Mouse (Mus musculus): Measurements from ENCODE around the gene Adamts14. TPM values are rescaled to one million over a fixed set of nuclear protein-coding genes. Genes with fewer than 3 reads are reported as not detected.
A peak's percentile ranks its signal among the peaks of the same experiment; 100 is the strongest.

Gene Adamts14
- polyA plus RNA-seq, 1 experiment from 2014 or later, result 0.27 TPM

DNA sequence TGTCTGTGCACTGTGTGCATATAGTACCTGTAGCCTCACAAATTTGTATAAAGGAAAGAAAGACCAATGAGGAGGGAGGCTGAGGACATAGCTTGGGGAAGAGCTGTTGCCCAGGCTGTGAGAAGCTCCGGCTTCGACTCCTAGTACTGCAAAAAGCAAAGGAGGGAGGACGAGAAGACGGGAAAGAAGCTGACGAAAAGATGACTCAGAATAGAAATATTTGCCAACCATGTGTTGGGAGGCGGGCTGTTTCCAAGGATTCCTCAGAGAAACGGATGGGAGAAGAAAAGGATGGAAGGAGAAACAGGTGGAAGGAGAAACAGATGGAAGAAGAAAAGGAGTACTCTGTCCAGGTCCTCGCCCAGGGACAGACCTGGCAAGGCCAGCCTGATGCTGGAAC is 21.0 kb upstream of the Adamts14 start:
- Histone ChIP-seq H3K27me3 (ENCODE audit: poor library complexity, severe bottlenecking) (no peaks in the 10 kb centered on the region), H3K36me3 (replicated peaks) (no peaks in the 10 kb centered on the region), H3K4me1 (peaks cover 5% of the 10 kb centered on the region; the same call in 1 of the 2 replicates), H3K27ac (no peak overlapping the region), H3K4me3 (no peak overlapping the region), H3K9me3 (no peaks in the 10 kb centered on the region)
- DNase-seq (ENCODE audit: extremely low spot score, low spot score), result no peak
- 88% methylated on average over 8 of the region's 8 CpGs for WGBS

DNA sequence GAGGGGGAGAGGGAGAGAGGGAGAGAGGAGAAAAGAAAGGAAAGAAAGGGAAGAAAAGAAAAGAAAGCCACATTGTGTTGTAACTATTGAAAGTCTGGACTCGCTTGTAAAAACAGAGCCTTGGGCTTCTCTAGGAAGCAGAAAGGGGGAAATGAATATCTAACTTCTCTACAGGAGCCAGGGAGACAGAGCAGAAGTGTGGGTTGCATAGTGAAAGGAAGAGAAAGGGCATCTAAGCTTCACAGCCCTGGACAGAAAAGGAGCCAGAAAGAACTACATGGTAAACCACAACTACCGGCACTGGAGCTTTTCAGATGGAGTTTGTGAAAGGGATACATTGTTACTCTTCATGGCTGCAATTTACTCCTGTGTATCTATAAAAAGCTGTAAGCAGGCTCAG is 17.2 kb upstream of the Adamts14 start:
- Histone ChIP-seq H3K36me3 (replicated peaks) (no peaks in the 10 kb centered on the region), H3K9me3 (no peaks in the 10 kb centered on the region), H3K4me3 (no peak overlapping the region), H3K27ac (no peak overlapping the region), H3K4me1 (peaks cover 11% of the 10 kb centered on the region; the same call in 1 of the 2 replicates), H3K27me3 (ENCODE audit: poor library complexity, severe bottlenecking) (no peaks in the 10 kb centered on the region)
- 56% methylated on average over 2 of the region's 2 CpGs for WGBS
- no peak for DNase-seq (ENCODE audit: extremely low spot score, low spot score)

DNA sequence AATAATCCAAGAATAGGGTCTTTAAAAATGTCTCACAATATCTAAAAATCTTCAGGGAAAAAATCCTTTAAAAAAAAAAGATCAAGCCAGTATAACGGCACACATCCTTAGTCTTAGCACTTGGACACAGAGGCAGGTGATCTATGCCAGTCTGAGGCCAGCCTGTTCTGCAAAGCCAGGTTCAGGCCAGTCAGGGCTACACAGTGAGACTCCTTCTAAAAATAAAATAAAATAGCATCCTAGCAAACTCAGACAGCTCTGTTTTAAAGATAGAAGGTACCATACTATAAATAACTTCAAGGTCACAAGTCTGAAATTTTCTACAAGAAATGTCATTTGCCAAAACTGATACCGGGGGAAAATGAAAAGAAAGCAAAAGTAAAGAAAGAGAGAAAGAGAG is 16.8 kb upstream of the Adamts14 start:
- peaks cover 11% of the 10 kb centered on the region; the same call in 1 of the 2 replicates for H3K4me1 ChIP-seq
- no peak overlapping the region for H3K4me3 ChIP-seq
- 96% methylated on average over 2 of the region's 2 CpGs for WGBS
- H3K27ac ChIP-seq, result no peak overlapping the region
- no peak for DNase-seq (ENCODE audit: extremely low spot score, low spot score)
- H3K9me3 ChIP-seq, result no peaks in the 10 kb centered on the region
- no peaks in the 10 kb centered on the region for H3K36me3 ChIP-seq (replicated peaks)
- no peaks in the 10 kb centered on the region for H3K27me3 ChIP-seq (ENCODE audit: poor library complexity, severe bottlenecking)

DNA sequence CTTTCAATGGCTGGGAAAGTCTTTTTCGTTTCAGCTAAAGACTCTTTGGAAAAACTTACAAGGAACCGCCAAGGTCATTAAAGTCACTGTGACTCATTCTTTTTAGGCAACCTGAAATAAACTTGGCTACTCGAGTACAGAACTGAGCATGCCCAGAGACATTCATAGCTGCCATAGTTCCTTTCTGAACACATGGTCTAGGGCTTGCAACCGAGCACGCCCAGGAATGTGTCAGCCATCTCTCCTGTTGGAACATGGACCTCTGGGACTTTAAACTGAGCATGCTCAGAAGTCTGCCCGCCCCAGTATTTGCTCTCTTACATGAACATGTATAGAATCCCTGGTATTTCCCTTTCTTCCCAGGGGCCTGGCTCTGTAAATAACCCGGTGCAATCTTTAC is 13.0 kb upstream of the Adamts14 start:
- DNase-seq (ENCODE audit: extremely low spot score, low spot score), result no peak
- H3K27ac ChIP-seq, result no peak overlapping the region

DNA sequence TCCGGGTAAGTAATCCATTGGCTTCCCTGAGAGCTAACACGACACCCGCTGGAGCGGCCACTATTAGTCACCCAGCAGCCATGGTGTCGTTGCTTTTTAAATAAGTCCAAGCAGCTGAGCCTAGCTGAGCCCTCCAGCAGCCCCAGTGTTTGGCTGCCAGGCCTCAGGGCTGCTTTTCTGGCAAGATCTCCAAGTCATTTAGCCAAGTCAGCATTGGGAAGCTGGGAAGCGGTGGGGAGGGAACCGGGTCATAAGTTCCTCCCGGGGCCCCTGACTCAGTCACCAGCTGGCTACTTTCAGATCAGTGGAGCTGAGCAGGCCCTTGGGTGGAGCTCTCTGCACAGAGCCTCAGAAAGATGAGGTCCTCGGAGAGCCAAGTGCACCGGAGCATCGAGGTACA is 12.0 kb upstream of the Adamts14 start:
- DNase-seq (ENCODE audit: extremely low spot score, low spot score), result no peak
- Histone ChIP-seq H3K27ac (no peak overlapping the region), H3K27me3 (ENCODE audit: poor library complexity, severe bottlenecking) (no peaks in the 10 kb centered on the region), H3K9me3 (no peaks in the 10 kb centered on the region), H3K36me3 (replicated peaks) (no peaks in the 10 kb centered on the region), H3K4me1 (peaks cover 6% of the 10 kb centered on the region; the same call in 1 of the 2 replicates), H3K4me3 (no peak overlapping the region)
- WGBS, result 85% methylated on average over 11 of the region's 11 CpGs

More for the DNA sequence above, 13.0 kb upstream of the Adamts14 start:
- Histone ChIP-seq H3K4me3 (no peak overlapping the region), H3K36me3 (replicated peaks) (no peaks in the 10 kb centered on the region), H3K4me1 (peaks cover 11% of the 10 kb centered on the region; the same call in 1 of the 2 replicates), H3K27me3 (ENCODE audit: poor library complexity, severe bottlenecking) (no peaks in the 10 kb centered on the region), H3K9me3 (no peaks in the 10 kb centered on the region)
- WGBS, result 84% methylated on average over 7 of the region's 7 CpGs

DNA sequence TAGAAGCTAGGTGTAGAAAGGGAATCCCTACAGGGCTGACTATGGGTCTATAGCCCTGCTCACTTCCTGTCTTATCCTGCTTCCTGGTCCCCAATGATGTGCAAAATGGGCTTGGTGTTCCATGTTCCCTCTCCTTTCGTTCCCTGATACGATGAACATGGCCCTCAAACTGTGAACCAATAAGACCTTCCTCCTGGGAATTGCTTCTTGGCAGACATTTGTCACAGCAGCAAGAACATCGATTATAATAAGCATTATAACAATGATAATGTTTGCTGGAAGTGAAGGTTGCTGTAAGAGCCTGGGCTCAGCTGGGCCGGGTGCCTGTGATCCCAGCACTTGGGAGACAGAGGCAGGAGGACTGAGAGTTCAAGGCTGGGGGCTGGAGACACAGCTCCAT is 11.1 kb upstream of the Adamts14 start:
- DNase-seq (ENCODE audit: extremely low spot score, low spot score), result no peak
- H3K4me3 ChIP-seq, result no peak overlapping the region
- H3K9me3 ChIP-seq, result no peaks in the 10 kb centered on the region
- H3K4me1 ChIP-seq, result peaks cover 6% of the 10 kb centered on the region; the same call in 1 of the 2 replicates
- H3K36me3 ChIP-seq (replicated peaks), result no peaks in the 10 kb centered on the region
- H3K27me3 ChIP-seq (ENCODE audit: poor library complexity, severe bottlenecking), result no peaks in the 10 kb centered on the region
- WGBS, result 90% methylated on average over 4 of the region's 4 CpGs
- H3K27ac ChIP-seq, result no peak overlapping the region

DNA sequence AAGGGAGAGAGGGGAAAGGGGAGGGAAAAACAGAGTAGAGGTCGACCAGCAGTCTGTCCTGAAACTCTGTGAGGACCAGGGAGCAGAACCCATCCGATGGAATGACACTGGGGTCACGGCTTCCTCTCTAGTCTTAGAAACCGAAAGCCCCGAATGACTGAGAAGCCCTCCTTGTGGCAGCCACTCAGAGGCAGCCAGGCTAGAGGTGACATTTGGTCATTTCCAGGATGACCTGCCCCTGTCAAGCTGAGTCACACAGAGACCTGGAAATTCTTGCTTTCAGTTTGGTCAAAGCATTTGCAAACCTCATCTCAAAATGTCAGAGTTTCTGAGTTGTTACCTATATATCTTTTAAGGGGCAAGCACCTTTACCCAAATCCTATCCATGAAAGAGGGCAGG is 7.9 kb upstream of the Adamts14 start:
- Histone ChIP-seq H3K9me3 (no peaks in the 10 kb centered on the region), H3K4me1 (peaks cover 3% of the 10 kb centered on the region; the same call in 1 of the 2 replicates), H3K4me3 (no peak overlapping the region), H3K27ac (no peak overlapping the region), H3K36me3 (replicated peaks) (no peaks in the 10 kb centered on the region), H3K27me3 (ENCODE audit: poor library complexity, severe bottlenecking) (no peaks in the 10 kb centered on the region)
- DNase-seq (ENCODE audit: extremely low spot score, low spot score), result no peak
- WGBS, result 85% methylated on average over 5 of the region's 5 CpGs

DNA sequence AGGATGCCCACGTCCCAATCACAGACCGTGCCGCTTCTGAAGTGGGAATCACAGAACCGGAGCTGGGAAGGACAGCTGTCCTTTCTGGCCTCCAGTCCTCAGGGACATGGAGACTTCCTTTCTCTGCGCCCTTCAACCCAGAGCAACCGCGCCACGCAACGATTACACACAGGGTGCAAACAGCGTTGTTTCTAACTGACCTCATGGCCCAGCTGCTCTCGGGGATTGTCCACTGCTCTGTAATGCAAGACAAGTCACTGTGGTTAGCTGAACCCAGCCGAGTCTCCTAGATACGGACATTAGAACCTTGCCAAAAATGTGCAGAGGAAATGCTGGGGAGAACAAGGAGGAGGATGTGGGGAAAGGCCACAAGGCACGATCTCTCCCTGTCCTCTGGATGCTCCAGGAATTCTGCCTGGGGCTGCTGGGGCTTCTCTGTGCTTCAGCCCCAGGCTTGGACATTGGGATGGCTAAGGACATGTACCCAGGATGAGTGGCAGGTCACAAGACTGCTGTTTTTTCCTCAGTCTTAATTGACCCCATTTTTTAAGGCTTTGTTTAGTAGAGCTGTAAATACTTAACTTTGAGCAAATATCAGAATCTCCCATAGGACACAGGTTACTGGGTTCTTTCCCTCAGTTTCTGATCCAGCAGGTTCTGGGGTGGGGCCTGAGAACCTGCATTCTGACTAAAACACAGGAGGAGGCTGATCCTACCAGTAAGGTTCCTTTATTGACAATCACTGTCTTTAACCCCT is 4.9 kb upstream of the Adamts14 start:
- H3K27ac ChIP-seq, result no peak overlapping the region
- H3K4me3 ChIP-seq, result no peak overlapping the region
- no peaks in the 10 kb centered on the region for H3K9me3 ChIP-seq
- no peak for DNase-seq (ENCODE audit: extremely low spot score, low spot score)
- no peaks in the 10 kb centered on the region for H3K36me3 ChIP-seq (replicated peaks)
- H3K27me3 ChIP-seq (ENCODE audit: poor library complexity, severe bottlenecking), result peaks cover 25% of the 10 kb centered on the region
- H3K4me1 ChIP-seq, result peaks cover 28% of the 10 kb centered on the region
- 78% methylated on average over 14 of the region's 14 CpGs for WGBS

DNA sequence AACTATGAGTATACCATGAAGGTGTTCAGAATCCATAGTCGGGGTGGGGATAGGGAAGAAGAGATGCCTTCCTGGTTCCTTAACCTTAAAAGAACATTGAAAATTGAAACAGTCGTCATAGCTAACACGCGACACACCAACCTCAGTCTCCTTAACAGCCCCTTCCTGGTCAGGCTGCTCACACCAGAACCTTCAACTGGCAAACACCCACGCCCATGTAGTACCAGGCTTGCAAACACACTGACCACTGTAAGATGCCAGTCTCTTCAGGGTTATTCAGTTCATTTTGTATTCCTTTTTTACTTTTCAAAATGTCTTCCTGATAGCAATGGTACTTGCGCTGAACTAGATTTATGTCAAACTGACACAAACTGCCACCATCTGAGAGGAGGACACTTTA is 3.8 kb upstream of the Adamts14 start:
- H3K36me3 ChIP-seq (replicated peaks), result no peaks in the 10 kb centered on the region
- WGBS, result 90% methylated on average over 6 of the region's 6 CpGs
- H3K9me3 ChIP-seq, result no peaks in the 10 kb centered on the region
- no peak overlapping the region for H3K4me3 ChIP-seq
- no peak for DNase-seq (ENCODE audit: extremely low spot score, low spot score)
- H3K27ac ChIP-seq, result no peak overlapping the region
- H3K27me3 ChIP-seq (ENCODE audit: poor library complexity, severe bottlenecking), result peaks cover 36% of the 10 kb centered on the region
- peaks cover 39% of the 10 kb centered on the region for H3K4me1 ChIP-seq

DNA sequence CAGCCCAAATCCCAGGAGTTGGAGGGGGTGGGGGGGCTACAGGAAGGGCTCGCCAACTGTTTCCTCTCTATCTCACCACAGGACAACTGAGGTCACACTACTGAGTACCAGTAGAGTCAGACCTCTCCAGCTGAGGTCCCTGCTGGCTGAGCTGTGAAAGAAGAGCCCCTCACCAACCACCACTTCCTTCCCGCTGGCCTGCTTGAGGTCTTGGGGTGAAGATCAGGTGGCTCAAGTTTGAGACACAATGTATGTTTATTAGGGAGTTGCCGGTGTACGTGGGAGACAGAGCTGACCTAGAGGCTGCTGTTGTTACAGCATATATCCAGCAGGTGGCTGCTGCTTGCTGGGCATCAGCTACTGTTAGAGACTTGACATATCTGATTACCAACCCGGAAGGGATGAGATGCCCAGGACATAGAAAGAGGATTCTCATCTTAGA is 2.5 kb upstream of the Adamts14 start:
- no peaks in the 10 kb centered on the region for H3K36me3 ChIP-seq (replicated peaks)
- no peak overlapping the region for H3K27ac ChIP-seq
- WGBS, result 5% methylated on average over 5 of the region's 5 CpGs
- H3K9me3 ChIP-seq, result no peaks in the 10 kb centered on the region
- no peak overlapping the region; the same call in 1 of the 2 replicates for H3K4me3 ChIP-seq
- peak; percentile 51 for DNase-seq (ENCODE audit: extremely low spot score, low spot score)
- H3K4me1 ChIP-seq, result peaks cover 40% of the 10 kb centered on the region
- peaks cover 46% of the 10 kb centered on the region for H3K27me3 ChIP-seq (ENCODE audit: poor library complexity, severe bottlenecking)

DNA sequence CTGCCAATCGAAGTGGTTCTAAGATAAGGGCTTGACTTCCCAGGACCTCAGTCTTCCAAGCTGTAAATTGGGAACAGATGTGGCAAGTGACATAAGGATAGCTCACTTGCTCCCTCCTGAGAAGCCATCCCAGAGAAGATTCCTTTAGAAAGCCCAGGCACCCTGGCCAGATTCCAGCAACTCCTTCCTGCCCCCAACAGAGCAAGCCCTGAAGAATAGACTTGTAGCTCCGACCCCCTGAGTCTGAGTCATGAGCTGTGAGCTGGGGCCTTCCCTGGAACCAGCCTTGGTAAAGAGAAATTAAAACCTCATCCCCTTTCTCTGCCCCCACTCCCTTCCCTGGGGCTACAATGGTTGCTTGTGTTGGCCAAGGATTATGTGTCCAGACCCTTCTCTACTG is 1.3 kb upstream of the Adamts14 start:
- Histone ChIP-seq H3K27ac (no peak overlapping the region), H3K27me3 (ENCODE audit: poor library complexity, severe bottlenecking) (peaks cover 51% of the 10 kb centered on the region)
- WGBS, result 61% methylated on average over 2 of the region's 2 CpGs

DNA sequence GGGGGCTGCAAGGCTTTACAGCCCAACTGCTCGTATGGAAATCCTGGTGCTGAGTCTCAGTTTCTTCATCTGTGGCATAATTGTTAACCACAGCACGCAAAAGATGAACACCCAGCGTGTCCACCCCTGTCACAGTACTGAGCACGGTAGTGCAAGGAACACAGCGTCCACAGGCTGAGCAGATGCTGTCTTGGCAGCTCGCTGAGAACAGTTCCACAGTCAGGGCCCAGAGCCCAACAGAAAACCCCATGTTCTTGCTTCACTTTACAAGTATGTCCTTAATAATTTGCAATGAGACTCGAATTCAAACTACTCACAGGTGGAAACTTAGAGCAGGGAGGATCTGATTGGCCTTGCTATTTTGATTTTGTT is 592 bp upstream of the Adamts14 start:
- Histone ChIP-seq H3K4me1 (peaks cover 40% of the 10 kb centered on the region), H3K27me3 (ENCODE audit: poor library complexity, severe bottlenecking) (peaks cover 51% of the 10 kb centered on the region), H3K4me3 (peak overlapping the region; percentile 72), H3K9me3 (no peaks in the 10 kb centered on the region), H3K27ac (0 out of 2 replicates have a peak overlapping the region, but pooled peaks have one; percentile 84), H3K36me3 (replicated peaks) (no peaks in the 10 kb centered on the region)
- 56% methylated on average over 7 of the region's 7 CpGs for WGBS
- DNase-seq (ENCODE audit: extremely low spot score, low spot score), result no peak

More for the DNA sequence above, 1.3 kb upstream of the Adamts14 start:
- no peaks in the 10 kb centered on the region for H3K36me3 ChIP-seq (replicated peaks)
- H3K9me3 ChIP-seq, result no peaks in the 10 kb centered on the region
- DNase-seq (ENCODE audit: extremely low spot score, low spot score), result no peak
- peaks cover 40% of the 10 kb centered on the region for H3K4me1 ChIP-seq
- no peak overlapping the region for H3K4me3 ChIP-seq

DNA sequence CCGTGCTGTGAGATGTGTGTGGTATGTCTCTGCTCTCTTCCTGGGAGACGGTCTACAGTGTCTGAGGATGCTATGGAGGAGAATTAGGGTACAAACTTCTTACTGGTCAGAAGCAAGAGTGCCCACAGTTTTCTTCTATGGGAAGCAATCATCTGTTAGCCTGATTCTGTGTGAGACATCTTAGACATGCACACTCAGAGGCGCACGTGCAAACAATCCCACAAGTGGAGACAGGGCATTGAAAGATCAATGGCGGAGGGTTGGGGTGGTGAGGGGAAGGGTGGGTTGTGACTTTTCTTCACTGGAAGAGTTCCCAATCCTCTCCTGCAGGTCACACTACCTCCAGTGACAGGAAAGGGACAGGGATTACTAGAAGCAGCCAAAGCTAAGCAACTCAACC is 607 bp downstream of the Adamts14 start:
- DNase-seq (ENCODE audit: extremely low spot score, low spot score), result no peak
- H3K9me3 ChIP-seq, result no peaks in the 10 kb centered on the region
- peak overlapping the region; percentile 72 for H3K4me3 ChIP-seq
- H3K27ac ChIP-seq, result peak overlapping the region; percentile 84
- no peaks in the 10 kb centered on the region for H3K36me3 ChIP-seq (replicated peaks)
- H3K27me3 ChIP-seq (ENCODE audit: poor library complexity, severe bottlenecking), result peaks cover 51% of the 10 kb centered on the region
- 37% methylated on average over 5 of the region's 5 CpGs for WGBS
- H3K4me1 ChIP-seq, result peaks cover 37% of the 10 kb centered on the region

Data from forebrain, embryonic 10.5 days (tissue).